Mouse (Mus musculus) midbrain, embryonic 13.5 days (tissue): ENCODE measurements around the gene Nck1. TPM values are rescaled to one million over a fixed set of nuclear protein-coding genes. Genes with fewer than 3 reads are reported as not detected.

Source experiments
- ATAC-seq: fragments of 200-750 bp; cut with Nextera tagmentation; 2 replicates; pipeline ENCODE4 v1.8.0; 2017; ENCODE audit warnings: mild to moderate bottlenecking, moderate TSS enrichment, moderate library complexity
- H3K27ac ChIP-seq: fragments of 300-500 bp; sonication (generic); 2 replicates; pipeline ENCODE4 v1.5.1; 2015; ENCODE audit warnings: inconsistent platforms, mild to moderate bottlenecking, moderate library complexity
- H3K27me3 ChIP-seq: fragments of 300-500 bp; sonication (generic); 2 replicates; pipeline ENCODE4 v1.6.1; 2015; ENCODE audit warnings: mild to moderate bottlenecking, inconsistent platforms
- H3K36me3 ChIP-seq: fragments of 300-500 bp; sonication (generic); 2 replicates; pipeline ENCODE4 v1.6.1; 2015; ENCODE audit warnings: mild to moderate bottlenecking, inconsistent platforms
- H3K4me1 ChIP-seq: fragments of 300-500 bp; sonication (generic); replicated peaks from 2 replicates; pipeline ENCODE4 v1.6.1; 2015; ENCODE audit warnings: inconsistent platforms
- H3K4me2 ChIP-seq: fragments of 300-500 bp; sonication (generic); replicated peaks from 2 replicates; pipeline ENCODE4 v1.6.1; 2015; ENCODE audit warnings: moderate library complexity, mild to moderate bottlenecking, inconsistent platforms
- H3K4me3 ChIP-seq: fragments of 300-500 bp; sonication (generic); replicated peaks from 2 replicates; pipeline ENCODE4 v1.5.1; 2015; ENCODE audit warnings: mild to moderate bottlenecking, inconsistent platforms
- H3K9ac ChIP-seq: fragments of 300-500 bp; sonication (generic); replicated peaks from 2 replicates; pipeline ENCODE4 v1.6.1; 2015; ENCODE audit warnings: mild to moderate bottlenecking, inconsistent platforms
- H3K9me3 ChIP-seq: fragments of 300-500 bp; sonication (generic); 2 replicates; pipeline ENCODE4 v1.6.1; 2016; ENCODE audit warnings: mild to moderate bottlenecking, inconsistent platforms
- whole genome bisulfite sequencing: fragments of 180-500 bp; shearing (Covaris S2); methylation state at CpG from one replicate; pipeline ENCODE4 v1.1.7; 2015; 5-methylcytosine and 5-hydroxymethylcytosine counted together
- polyA plus RNA-seq: library from polyadenylated mRNA; unstranded; fragments of >200 nt; fragmentation: Nextera tagmentation; extraction: Ambion mirVana; gene quantifications from 2 replicates; pipeline ENCODE4 v1.2.1, GENCODE M21; 2015

Nck1 gene
- polyA plus RNA-seq, 1 experiment from 2014 or later: 61.6 TPM

- ATAC-seq: no peak
- H3K4me2 ChIP-seq: no peak overlapping the region
- H3K4me1 ChIP-seq: no peaks in the 10 kb centered on the region
- no peak overlapping the region for H3K27ac ChIP-seq
- 94% methylated on average over 1 of the region's 1 CpGs for WGBS
- no peak overlapping the region for H3K4me3 ChIP-seq
- no peak overlapping the region for H3K9ac ChIP-seq
- no peaks in the 10 kb centered on the region for H3K27me3 ChIP-seq
- 0 out of 2 replicates have a peak, but pooled peaks cover 3% of the 10 kb centered on the region for H3K36me3 ChIP-seq
- no peaks in the 10 kb centered on the region for H3K9me3 ChIP-seq
These were observed 14.6 kb downstream of the Nck1 start for GRCm38 (mm10) chr9:100531296-100531695.

- WGBS: 92% methylated on average over 2 of the region's 2 CpGs
- no peak overlapping the region for H3K4me3 ChIP-seq
- no peaks in the 10 kb centered on the region for H3K9me3 ChIP-seq
- H3K9ac ChIP-seq: no peak overlapping the region
- no peak overlapping the region for H3K27ac ChIP-seq
- 0 out of 2 replicates have a peak, but pooled peaks cover 3% of the 10 kb centered on the region for H3K36me3 ChIP-seq
- ATAC-seq: no peak
- no peaks in the 10 kb centered on the region for H3K27me3 ChIP-seq
- no peak overlapping the region for H3K4me2 ChIP-seq
- no peaks in the 10 kb centered on the region for H3K4me1 ChIP-seq
These were observed 20.7 kb downstream of the Nck1 start for GRCm38 (mm10) chr9:100525225-100525624.

GRCm38 (mm10) chr9:100522029-100522428 is 23.9 kb downstream of the Nck1 start:
- Histone ChIP-seq H3K4me3 (no peak overlapping the region), H3K27ac (no peak overlapping the region), H3K27me3 (no peaks in the 10 kb centered on the region), H3K4me2 (no peak overlapping the region), H3K9ac (no peak overlapping the region), H3K36me3 (no peaks in the 10 kb centered on the region), H3K4me1 (no peaks in the 10 kb centered on the region), H3K9me3 (no peaks in the 10 kb centered on the region)
- WGBS: 74% methylated on average over 2 of the region's 2 CpGs
- ATAC-seq: no peak

GRCm38 (mm10) chr9:100520586-100520985 is 25.3 kb downstream of the Nck1 start:
- no peak overlapping the region for H3K4me3 ChIP-seq
- no peak for ATAC-seq
- 0% methylated on average over 2 of the region's 2 CpGs for WGBS
- H3K27me3 ChIP-seq: no peaks in the 10 kb centered on the region
- H3K4me2 ChIP-seq: no peak overlapping the region
- H3K36me3 ChIP-seq: no peaks in the 10 kb centered on the region
- H3K27ac ChIP-seq: no peak overlapping the region
- no peak overlapping the region for H3K9ac ChIP-seq
- H3K9me3 ChIP-seq: no peaks in the 10 kb centered on the region
- H3K4me1 ChIP-seq: no peaks in the 10 kb centered on the region

GRCm38 (mm10) chr9:100520012-100520411 is 25.9 kb downstream of the Nck1 start:
- H3K36me3 ChIP-seq: no peaks in the 10 kb centered on the region
- no peak overlapping the region for H3K4me3 ChIP-seq
- no peak for ATAC-seq
- H3K9me3 ChIP-seq: no peaks in the 10 kb centered on the region
- H3K27me3 ChIP-seq: no peaks in the 10 kb centered on the region
- no peak overlapping the region for H3K4me2 ChIP-seq
- H3K9ac ChIP-seq: no peak overlapping the region
- H3K4me1 ChIP-seq: no peaks in the 10 kb centered on the region
- 95% methylated on average over 3 of the region's 3 CpGs for WGBS
- no peak overlapping the region for H3K27ac ChIP-seq

GRCm38 (mm10) chr9:100507581-100507980 is 38.4 kb downstream of the Nck1 start:
- H3K27ac ChIP-seq: no peak overlapping the region
- H3K4me2 ChIP-seq: no peak overlapping the region
- no peak overlapping the region for H3K4me3 ChIP-seq
- H3K9me3 ChIP-seq: no peaks in the 10 kb centered on the region
- no peak overlapping the region for H3K9ac ChIP-seq
- WGBS: 84% methylated on average over 2 of the region's 2 CpGs
- H3K27me3 ChIP-seq: no peaks in the 10 kb centered on the region
- ATAC-seq: no peak
- H3K36me3 ChIP-seq: peaks cover 4% of the 10 kb centered on the region
- no peaks in the 10 kb centered on the region for H3K4me1 ChIP-seq

GRCm38 (mm10) chr9:100506652-100507051 is 39.3 kb downstream of the Nck1 start:
- no peak overlapping the region for H3K4me3 ChIP-seq
- no peaks in the 10 kb centered on the region for H3K4me1 ChIP-seq
- H3K9ac ChIP-seq: no peak overlapping the region
- H3K9me3 ChIP-seq: no peaks in the 10 kb centered on the region
- ATAC-seq: no peak
- H3K36me3 ChIP-seq: peaks cover 6% of the 10 kb centered on the region
- no peak overlapping the region for H3K4me2 ChIP-seq
- H3K27me3 ChIP-seq: no peaks in the 10 kb centered on the region
- no peak overlapping the region for H3K27ac ChIP-seq
- WGBS: 83% methylated on average over 2 of the region's 2 CpGs

- Histone ChIP-seq H3K9me3 (no peaks in the 10 kb centered on the region), H3K9ac (no peak overlapping the region), H3K4me1 (no peaks in the 10 kb centered on the region), H3K4me2 (no peak overlapping the region), H3K27me3 (no peaks in the 10 kb centered on the region), H3K4me3 (no peak overlapping the region), H3K27ac (no peak overlapping the region), H3K36me3 (peaks cover 9% of the 10 kb centered on the region)
- no peak for ATAC-seq
- WGBS: 92% methylated on average over 4 of the region's 4 CpGs
These were observed 40.4 kb downstream of the Nck1 start for GRCm38 (mm10) chr9:100505498-100505897.

GRCm38 (mm10) chr9:100493611-100494261 is 52.2 kb downstream of the Nck1 start:
- 89% methylated on average over 5 of the region's 5 CpGs for WGBS
- Histone ChIP-seq H3K27me3 (no peaks in the 10 kb centered on the region), H3K36me3 (0 out of 2 replicates have a peak, but pooled peaks cover 4% of the 10 kb centered on the region), H3K4me2 (no peak overlapping the region), H3K4me3 (no peak overlapping the region), H3K9ac (no peak overlapping the region), H3K4me1 (no peaks in the 10 kb centered on the region), H3K27ac (no peak overlapping the region), H3K9me3 (no peaks in the 10 kb centered on the region)
- no peak for ATAC-seq

GRCm38 (mm10) chr9:100491424-100491823 is 54.5 kb downstream of the Nck1 start:
- Histone ChIP-seq H3K27me3 (no peaks in the 10 kb centered on the region), H3K9me3 (no peaks in the 10 kb centered on the region), H3K27ac (no peak overlapping the region), H3K9ac (no peak overlapping the region), H3K4me3 (no peak overlapping the region), H3K4me1 (no peaks in the 10 kb centered on the region), H3K4me2 (no peak overlapping the region), H3K36me3 (no peaks in the 10 kb centered on the region)
- ATAC-seq: no peak
- WGBS: 98% methylated on average over 1 of the region's 1 CpGs

- no peaks in the 10 kb centered on the region for H3K36me3 ChIP-seq
- no peak overlapping the region for H3K27ac ChIP-seq
- no peaks in the 10 kb centered on the region for H3K27me3 ChIP-seq
- no peak overlapping the region for H3K9ac ChIP-seq
- no peak overlapping the region for H3K4me3 ChIP-seq
- H3K9me3 ChIP-seq: no peaks in the 10 kb centered on the region
- H3K4me2 ChIP-seq: no peak overlapping the region
- ATAC-seq: no peak
- H3K4me1 ChIP-seq: no peaks in the 10 kb centered on the region
- 96% methylated on average over 6 of the region's 6 CpGs for WGBS
These were observed 57.0 kb downstream of the Nck1 start for GRCm38 (mm10) chr9:100488969-100489368.

- Histone ChIP-seq H3K27ac (no peak overlapping the region), H3K4me2 (no peak overlapping the region), H3K4me1 (no peaks in the 10 kb centered on the region), H3K9ac (no peak overlapping the region), H3K9me3 (no peaks in the 10 kb centered on the region), H3K36me3 (no peaks in the 10 kb centered on the region), H3K4me3 (no peak overlapping the region), H3K27me3 (no peaks in the 10 kb centered on the region)
- no peak for ATAC-seq
- 80% methylated on average over 7 of the region's 7 CpGs for WGBS
These were observed 57.7 kb downstream of the Nck1 start for GRCm38 (mm10) chr9:100488056-100488713.
